Mouse (Mus musculus): ENCODE results near the gene Myo16.
A peak's percentile ranks its signal among the peaks of the same experiment; 100 is the strongest.

The Myo16 gene

DNA sequence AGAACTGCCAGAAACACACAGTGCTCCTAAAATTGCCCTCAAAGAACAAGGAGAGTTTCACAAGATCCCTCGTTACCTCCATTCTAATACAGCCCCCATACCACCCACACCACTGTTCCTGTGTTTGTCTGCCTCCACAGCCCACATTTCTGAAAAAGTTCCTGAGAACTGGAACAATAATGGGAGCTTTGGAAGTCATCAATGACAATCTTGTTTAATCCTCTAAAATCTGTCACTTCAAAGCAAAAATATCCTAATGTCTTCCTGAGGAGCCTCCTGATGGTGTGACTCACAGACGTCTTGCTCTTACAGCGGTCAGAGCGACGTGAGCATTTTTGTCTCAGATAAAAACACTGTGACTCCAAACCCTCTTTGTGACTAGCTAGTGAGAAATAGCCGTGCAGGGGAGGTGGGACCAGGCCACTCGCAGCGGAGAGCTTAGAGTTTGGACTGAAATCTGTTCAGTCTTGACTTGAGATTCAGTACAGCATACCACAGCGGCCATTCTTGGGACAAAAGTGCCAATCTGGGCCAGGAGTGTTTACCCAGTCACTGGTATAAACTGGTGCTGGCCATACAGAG is 394.4 kb downstream of the Myo16 start:
- DNase-seq (ENCODE audit: low spot score) = no peak

DNA sequence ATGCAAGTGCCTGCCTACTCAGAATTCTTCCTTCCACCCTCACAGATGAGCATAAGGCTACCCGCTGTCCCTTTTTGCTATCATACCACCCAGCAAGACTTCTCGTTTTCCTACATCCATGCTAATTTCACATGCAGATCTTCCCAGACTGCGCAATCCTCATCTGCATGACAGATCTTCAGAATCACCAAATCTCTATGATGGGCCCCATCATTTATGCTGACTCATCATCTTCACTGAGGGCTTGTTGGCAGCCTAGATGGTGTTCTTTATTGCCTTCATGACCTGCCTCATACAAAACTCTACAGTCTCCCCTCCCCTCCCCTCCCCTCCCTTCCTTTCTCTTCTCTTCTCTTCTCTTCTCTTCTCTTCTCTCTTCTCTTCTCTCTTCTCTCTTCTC is 395.7 kb downstream of the Myo16 start:
- no peak for DNase-seq (ENCODE audit: low spot score)

DNA sequence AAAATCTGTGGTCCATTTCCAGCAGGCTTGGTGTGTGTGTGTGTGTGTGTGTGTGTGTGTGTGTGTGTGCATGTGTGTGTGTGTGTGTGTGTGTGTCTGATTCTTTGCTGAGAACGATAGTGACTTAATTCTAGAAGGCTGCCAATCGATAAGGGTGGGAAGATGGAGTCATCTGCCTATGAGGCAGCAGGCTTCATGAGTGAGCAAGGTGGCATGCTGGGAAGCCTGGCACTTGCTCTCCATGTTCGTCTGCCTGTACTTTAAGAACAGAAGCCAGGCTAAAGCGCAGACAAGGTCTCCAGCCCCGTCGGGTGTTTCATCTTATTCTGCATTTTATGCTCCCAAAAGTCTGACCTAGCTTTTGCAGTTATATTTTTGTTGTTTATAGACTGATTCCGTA is 404.2 kb downstream of the Myo16 start:
- DNase-seq (ENCODE audit: low spot score) = no peak

DNA sequence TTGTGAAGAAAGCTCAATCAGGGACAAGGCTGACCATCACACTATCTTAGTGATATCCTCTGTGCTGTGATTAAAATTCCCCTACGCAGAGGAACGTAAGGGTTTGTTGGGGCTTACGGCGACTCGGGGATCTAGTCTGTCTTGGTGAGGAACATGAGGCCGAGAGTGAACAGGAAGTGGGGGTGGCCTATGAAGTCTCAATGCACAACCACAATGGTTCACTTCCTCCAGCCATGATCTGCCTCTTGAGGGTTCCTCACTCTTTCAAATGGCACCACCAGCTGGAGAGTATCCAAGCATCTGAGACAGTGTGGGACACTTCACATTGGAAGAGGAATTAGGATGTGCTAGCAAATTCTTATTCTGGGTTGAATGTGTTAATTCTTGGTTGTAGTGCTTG is 405.8 kb downstream of the Myo16 start:
- no peak for DNase-seq (ENCODE audit: low spot score)

DNA sequence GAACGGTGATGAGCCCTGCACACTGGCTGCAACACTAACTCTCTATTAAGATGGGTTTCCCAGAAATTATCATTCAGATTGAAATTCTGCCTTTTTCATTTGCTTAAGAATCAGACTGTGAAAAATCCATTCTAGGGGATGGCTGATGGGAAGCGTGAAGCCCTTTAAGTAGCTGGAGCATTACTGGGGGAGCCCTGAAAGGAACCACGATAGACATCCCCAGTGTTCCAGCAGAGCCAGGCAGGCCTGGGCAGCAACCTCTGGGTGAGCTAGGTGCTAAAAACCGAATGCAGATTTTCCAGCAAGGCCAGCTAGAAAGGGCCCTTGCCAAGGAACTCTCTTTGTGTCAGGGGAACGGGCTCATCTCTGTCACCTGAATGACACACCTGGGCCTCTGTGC is 407.9 kb downstream of the Myo16 start:
- no peak for DNase-seq (ENCODE audit: low spot score)

DNA sequence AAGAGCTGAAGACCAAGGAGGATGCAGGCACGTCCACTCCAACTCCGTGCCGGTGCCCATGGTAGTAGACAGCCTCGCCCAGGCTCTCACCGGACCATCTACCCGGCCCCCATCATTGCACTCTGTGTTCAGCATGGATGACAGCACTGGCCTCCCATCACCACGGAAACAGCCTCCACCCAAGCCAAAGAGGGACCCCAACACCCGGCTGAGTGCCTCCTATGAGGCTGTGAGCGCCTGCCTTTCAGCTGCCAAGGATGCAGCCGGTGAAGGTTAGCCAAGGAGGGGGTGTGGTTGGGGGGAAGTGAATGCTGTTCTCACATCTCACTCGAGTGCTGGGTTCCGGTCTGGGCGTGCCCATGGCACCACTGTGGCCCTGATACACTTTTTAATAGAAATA is 408.3 kb downstream of the Myo16 start:
- DNase-seq (ENCODE audit: low spot score) = no peak

DNA sequence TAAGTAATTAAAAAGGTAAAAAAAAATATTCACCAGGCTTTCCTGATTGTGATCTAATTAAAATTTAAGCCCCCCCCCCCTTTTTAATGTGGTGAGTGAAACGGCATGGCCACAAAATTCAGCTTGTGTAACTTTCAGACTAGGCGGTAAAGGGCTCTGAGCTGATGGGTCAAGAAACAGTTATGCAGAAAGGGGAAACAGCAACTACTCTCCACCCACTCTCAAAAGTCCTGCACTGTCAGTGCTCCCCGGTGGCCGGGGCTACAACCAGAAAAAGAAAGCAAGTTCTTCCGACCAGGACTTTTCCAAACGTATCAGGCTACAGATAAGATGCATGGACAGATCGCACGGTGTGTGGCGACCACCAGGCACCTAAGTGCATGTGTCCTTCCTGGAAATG is 408.9 kb downstream of the Myo16 start:
- DNase-seq (ENCODE audit: low spot score) = no peak

DNA sequence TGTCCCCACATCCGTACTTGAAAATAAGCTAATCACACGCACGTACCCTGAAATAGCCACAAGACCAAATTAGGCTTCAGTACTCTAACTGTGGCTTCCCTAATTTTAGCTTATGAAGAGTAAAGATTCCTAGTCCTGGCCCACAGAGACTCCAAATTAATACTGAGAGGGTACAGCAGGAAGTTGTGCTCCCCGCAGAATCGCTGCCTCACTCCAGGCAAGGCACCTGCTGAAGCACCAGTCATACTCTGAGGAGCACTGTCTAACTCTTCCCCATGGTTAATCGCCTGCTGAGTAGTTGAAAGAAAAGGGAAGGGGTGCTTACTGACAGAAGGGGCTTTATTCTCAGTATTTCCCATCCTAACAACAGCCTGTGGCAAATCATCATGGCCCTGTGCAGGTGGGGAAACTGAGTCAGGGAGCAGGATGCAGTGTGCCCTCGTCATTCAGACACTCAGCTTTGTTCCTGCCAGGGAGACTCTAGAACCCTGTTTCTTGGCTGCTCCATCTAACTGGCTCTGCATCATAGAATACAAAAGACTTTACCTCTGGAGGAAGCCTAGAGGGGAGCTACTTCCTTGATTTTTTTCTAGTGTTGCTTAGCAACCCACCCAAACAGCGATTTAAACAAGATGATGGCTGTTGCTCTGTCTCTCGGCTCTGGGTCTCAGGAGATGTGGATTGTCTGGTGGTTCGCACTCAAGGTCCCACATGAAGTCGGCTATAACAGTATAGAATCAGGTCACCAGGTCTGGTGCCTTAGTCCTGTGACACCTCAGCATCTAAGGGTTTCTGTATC is 411.7 kb downstream of the Myo16 start:
- no peak for DNase-seq (ENCODE audit: low spot score)

DNA sequence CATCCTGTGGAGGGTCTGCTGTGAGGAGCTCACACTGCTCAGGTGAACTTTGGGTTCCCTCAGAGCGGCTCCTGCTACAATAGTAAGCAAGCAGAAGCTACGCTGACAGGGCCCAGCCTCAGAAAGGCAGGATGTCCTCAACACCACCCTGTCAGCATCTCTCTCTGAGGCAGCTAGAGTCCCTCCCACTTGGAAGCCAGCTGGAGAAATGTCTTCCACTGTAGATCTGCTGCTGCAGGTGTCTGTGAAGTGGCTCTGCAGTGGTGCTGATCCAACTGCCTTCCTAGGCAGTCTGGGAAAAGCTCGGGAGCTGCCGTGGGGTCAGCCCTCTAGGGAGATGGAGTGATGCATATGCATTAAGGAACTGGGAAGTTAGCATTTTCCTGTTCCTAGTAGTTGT is 414.7 kb downstream of the Myo16 start:
- DNase-seq (ENCODE audit: low spot score) = no peak

DNA sequence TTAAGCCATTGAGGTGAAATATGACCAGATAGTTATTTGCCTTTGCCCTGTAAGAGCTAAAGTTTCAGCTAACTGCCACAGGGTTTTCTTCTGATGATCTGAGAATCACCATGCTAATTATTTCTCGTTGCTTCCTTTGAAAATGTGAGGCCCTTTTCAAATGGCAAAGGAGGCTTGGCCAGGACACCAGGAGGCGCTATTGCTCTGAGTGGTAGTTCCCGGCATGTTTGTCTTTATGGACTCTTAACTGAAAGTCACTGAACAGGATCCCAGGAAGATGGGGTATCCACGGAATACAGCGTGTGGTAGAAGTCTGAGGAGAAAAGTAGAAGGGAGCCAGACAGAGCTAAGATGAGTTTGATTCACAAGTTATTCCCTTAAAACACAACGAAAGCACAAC is 420.4 kb downstream of the Myo16 start:
- DNase-seq (ENCODE audit: low spot score) = peak; percentile 57

DNA sequence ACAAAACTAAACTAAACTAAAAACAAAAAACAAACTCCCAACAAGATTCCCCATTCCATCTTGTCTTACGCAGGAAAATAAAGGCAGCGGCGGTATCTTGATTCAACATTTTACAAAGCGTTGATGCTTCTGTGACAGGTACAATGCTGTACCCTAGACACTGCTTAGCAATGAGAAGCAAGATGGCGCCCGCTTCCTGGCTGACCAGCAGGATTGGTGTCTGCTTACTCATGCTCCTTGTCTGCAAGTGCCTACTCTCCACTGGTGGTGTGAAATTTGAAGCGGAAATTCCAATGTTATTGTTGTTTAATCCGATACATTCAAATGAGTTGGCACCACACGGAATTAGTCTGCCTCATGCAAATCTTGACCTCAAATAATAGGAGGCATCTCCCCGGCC is 421.5 kb downstream of the Myo16 start:
- no peak for DNase-seq (ENCODE audit: low spot score)

DNA sequence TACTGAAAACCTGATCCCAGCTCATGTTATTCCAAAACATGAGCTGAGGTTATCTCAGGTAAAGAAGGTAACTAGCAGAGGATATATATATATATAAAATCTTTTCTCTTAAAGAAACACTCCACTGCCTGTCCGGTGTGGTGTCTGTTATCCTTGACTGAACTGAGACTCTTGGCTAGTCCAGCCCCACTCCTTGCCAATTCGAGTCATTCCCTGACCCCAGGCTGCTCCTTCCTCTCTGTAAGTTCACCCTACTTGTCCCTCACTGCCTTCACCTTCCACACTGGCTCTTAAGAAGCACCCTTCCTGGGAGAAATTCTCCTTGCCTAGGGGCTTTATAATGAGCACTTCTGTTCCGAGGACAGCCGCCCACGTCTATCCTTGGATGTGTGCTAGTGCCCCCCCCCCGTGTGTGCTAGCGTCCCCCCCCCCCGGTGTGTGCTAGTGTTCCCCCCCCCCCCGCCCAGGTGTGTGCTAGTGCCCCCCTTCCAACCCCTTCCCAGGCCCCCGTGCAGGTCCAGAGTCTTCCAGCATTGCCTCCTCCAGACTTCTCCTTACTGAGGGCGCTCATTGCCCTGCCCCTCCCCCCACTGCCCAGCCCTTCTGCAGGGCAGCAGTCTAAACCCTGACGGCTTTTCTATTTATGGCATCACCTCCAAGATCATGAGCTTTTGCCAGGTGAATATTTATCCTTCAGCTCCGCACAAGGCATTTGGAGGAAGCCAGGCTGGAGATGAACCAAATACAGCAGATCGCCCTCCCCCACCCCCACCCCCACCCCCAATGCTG is 433.4 kb downstream of the Myo16 start:
- no peak for DNase-seq (ENCODE audit: low spot score)

DNA sequence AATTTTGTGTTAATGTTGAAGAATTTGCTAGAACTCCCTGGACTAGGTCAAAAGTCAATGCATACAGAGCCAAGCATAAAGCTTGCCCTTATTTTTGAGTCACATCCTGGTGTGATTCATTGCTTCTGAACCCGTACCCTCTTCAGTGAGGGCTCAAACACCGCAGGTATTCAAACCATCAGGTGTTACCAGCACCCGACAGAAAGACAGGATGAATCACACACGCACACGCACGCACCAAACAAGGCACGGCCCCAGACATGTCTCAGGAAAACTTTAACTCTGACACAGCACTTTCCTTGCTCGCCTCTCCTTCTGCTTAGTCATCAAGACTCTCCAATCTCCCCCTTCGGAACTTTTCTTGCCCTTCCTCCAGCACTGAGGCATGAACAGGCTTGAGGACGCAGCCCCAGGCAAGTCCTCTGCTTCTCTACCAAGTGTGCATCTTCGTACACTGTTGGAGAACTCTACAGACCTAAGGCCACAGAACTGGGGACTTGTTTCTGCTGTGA is 435.8 kb downstream of the Myo16 start:
- DNase-seq (ENCODE audit: low spot score) = no peak

DNA sequence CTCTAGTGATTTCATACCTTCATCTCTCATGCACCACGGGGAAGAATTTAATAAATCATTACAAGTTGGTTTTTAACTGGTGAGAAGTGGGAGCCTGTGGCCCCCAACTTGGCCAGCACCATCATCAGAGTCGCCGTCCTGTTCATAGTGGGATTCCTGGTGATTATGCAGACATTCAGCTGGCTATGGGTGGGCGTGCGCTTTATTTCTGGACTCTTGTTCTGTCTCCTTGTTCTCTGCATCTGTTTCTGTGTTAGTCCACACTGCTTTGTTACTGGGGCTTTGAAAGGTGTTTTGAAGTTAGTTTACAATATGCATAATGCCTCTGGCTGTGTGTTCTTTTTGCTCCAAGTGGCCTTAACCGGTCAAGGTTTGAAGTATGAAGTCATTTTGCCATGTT is 439.2 kb downstream of the Myo16 start:
- DNase-seq (ENCODE audit: low spot score) = no peak

DNA sequence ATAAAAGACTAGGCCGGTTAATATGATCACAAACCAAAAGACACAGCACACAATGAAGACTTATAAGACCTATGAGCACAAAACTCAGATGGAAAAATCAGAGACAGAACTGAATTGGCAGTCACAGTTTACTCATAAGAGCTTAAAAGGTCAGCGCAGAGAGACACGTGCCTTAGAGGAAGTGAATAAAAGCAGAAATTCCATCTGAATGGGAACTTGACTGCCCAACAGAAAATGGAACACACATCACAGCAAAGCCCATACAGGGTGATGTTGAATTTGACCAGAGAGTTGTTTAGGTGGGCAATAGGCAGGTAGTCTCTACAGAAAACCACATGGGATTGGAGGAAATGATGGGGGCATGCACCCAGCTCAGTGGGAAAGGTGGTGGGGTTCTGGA is 442.6 kb downstream of the Myo16 start:
- no peak for DNase-seq (ENCODE audit: low spot score)

DNA sequence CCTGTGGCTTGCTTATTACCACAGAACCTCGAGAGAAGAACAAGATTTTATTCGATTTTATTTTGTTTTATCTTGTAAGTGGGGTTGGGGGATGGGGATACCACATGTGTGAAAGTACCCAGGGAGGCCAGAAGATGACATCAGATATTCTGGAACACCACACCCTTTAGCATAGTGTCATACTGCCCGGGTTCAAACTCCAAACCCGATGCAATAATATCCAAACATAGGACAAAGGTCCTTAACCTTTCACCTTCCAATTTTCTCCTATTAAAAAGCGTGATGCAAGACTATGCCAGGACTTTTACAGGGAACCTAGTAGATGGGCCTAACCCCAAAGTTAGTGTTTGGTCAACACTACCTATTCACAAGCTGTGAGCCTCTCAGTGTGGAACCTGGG is 443.9 kb downstream of the Myo16 start:
- no peak for DNase-seq (ENCODE audit: low spot score)

DNA sequence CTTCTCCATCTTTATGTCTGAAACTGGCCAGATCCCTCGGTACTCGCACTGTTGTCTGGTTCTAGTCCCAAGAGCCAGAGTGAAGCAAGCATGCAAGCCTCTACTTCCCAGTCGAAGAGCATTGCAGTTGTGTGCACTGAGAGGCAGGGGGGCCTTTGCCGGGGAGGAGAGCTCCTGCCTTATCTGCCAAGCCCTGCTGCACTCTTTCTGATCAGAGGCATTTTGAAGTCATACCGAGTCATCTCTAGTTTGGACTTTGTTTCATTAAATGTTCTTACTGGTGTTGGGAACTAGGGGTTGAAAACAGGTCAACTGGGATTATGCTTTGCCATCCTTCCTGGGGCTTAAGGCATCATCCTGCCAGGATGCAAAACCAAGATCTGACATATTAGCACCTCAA is 445.2 kb downstream of the Myo16 start:
- DNase-seq (ENCODE audit: low spot score) = no peak

DNA sequence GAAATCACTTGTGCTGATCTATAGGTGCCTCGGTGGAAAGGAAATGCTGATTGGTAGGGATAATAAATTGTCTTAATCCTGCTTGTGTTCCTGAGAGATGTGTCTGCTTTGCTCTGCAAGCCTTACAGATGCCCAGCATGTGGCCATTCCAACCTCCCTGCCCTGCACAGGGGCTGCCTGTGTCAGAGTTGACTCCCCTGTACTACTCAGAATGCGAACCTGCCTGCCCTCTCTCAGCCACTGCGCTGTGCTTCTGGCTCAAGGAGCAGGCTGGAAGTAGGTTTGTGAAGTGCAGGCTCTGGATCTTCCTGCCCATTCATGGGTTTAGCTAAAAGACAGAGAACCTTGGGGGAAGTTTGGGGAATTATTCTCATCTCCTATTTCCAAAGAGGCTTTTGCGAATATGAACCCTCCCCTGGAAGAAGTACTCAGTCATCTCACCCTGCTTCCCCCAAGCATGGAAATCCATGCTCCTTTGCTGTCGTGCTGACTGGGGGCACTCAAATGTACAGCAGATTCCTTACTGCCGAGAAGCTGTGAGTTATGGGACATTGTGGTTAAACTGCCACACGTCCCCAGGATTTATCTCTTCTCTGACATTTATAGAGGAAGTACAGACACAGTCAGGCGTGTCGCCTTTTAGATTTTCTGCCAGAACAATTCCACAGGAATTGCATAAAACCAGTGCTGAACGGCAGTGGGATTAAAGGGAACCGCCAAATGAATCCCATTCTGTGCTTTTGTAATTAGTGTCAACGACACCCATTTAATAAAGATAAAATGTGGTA is 452.5 kb downstream of the Myo16 start:
- no peak for DNase-seq (ENCODE audit: low spot score)

DNA sequence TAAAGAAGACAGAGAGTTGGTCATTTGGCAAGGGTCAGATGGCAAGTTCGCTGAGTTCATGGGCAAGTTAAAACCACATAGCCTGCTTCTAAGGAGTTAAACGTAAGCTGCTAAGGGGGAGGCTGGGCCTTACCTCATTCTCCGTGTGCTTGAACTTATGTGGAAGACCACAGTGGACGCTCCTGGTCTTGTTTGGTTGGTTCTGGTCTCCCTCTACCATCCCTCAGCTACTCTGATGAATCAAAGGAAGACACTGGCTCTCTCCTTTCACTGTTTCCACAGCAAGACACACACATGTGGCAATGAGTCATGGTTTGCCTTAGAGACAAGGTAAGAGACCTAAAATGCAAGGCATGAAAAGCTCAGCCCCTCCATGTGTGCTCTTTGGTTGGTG is 453.1 kb downstream of the Myo16 start:
- no peak for DNase-seq (ENCODE audit: low spot score)

DNA sequence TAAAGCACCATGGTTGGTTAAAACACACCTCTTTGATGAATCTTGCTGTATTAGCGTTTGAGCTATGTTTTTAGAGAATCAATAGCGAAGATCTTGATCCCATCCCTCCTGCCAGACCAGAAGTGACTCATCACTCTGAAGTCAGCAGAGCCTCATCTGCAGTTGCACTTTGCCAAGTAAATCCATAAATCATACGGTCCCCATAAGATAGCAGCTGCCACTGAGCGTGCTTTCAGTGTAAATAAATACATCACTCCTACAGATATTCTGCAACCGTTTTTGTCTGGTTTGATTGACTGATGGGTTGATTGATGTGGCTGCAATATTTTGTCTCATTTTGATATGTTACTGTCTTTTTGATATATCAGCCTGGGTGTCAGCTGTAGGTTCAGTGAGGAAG is 457.9 kb downstream of the Myo16 start:
- no peak for DNase-seq (ENCODE audit: low spot score)

DNA sequence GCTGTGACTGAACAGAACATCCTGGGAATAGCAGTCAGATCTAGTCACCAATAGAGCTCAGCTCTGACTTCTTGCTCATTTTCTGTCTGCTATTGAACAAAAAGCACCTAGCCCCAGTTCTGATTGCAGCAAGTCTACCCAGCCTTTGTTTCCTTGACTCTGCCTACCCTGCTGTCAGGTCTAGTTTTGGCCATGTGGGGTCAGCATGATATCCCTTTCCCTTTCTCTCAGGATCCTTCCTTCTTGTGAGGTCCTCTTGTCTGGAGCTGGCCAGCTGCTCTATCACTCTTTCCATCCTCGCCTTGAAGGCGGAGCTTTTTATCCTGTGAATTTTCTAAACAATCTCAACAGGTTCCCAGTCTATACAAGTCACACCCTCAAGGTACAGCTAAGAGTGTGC is 459.7 kb downstream of the Myo16 start:
- DNase-seq (ENCODE audit: low spot score) = no peak

DNA sequence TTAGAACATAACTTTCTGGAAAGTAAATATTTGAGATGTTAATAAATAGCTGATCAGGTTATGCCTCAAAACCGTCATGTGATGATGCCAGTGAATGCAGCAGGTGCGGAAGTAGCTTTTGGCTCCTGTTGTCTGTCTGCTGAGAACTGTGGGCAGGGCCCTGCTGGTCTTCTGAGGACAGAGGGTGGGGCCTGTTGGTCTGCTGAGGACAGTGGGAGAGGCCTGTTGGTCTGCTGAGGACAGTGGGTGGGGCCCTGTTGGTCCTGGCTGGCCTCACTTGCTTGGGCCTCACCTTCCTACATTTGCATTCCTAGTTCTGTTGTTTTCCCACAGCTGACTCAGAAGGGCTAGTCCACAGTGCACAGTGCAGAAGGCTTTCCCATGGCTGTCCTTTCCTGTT is 466.0 kb downstream of the Myo16 start:
- no peak for DNase-seq (ENCODE audit: low spot score)
